Mouse (Mus musculus) brain, adult 2 months (tissue): ENCODE results near the gene Phactr1.

Source experiments
- DNase-seq: peaks from one replicate; pipeline ENCODE4 v3.0.0; 2011; ENCODE audit warnings: low read depth, low spot score

The Phactr1 gene

DNA sequence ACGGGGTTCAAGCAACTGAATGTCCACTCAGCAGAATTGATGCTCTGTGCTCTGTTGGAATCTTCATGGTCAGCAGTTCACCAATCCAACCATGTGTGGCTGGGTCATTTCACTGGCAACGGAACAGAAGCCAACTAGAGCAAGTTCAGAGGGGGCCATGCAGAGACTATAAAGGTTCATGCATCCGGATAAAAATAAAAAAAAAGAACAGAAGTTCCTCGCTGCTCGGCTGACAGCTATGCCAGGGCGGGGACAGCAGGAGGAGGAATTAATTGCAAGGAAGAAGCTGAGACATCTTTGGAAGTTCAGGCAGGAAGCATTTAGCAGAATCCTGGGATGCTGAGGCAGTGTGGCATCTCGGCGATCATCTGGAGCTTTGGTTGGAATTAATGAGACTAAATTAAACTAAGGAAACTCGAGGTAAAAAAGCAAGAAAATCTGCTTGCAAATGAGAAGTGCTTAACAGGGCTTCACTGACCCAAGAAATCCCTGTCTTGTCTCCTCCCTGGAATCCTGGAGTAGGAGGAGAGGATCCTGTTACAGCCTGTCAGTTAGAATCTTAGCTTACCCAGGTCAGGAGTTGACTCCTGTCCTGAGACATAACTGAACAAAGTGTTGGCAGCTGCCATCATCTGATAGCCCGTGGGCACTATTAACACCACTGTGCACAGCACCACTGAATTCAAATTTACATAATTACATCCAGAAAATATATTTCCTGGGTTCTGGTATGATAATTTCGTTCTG lies 77.4 kb downstream of the Phactr1 start:
- DNase-seq: peak; percentile 84

DNA sequence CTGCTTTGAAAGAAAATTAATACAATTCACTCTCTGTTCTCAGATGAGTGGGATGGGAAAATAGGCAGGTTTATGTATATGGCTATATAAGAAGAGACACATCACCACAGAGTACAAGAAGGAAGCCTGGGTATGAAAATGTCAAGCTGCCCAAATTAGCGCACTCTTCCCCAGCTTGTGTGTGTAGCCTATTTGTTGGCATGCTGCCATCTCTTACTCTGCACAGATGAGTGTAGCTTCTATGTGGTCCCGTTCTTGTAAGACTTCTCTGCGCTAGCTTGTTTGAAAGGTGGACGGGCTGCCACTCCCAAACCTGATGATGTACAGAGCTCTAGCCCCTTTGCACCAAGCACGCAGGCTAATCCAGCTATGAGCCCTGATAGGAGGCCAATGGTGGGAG lies 78.7 kb downstream of the Phactr1 start:
- DNase-seq: peak; percentile 87

DNA sequence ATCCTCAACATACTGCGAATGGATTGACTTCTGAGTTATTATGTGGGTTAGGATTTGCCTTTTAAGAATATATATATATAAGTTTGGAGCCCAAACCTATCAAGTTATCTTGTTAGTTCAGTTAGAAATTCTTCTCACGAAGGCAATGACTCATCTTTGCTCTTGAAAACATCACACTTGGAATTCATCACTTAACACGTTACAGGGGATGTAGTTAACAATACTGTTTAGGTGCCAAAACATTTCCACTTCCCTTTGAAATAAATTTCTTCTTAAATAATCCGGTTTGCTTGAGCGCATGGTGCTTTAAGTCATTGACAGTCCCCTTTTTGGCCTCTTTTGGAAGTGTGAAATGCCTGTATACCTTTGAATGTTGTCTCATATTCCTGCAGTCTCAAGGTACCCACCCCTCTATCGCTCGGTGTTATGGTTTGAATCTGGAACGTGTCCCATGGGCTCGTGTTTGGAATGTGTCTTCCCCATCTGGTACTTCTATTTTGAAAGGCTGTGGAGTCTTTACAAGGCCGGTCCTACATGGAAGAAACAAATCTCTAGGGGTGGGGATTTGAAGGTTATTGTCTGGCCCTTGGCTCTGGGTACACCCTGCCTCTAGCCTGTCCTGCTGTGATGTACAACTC lies 80.6 kb downstream of the Phactr1 start:
- peak; percentile 73 for DNase-seq

DNA sequence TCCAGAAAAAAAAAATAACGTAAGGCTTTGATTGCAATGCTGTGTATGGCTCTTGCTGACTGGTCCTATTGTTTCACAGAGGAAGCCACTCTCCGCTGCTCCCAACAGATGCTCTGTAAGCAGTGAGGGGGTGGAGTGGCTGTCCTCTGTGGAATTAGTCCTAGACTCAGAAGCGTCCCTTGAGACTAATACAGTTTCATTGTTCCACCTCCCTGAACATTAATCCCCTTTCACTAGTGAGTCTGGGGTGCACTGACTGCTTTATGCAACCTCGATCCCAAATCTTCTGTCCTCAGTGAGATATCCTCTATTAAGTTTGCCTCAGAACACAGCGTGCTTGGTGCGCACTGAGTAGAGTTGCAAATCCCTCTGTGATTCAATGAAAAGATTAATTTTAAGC lies 91.9 kb downstream of the Phactr1 start:
- DNase-seq: peak; percentile 50

DNA sequence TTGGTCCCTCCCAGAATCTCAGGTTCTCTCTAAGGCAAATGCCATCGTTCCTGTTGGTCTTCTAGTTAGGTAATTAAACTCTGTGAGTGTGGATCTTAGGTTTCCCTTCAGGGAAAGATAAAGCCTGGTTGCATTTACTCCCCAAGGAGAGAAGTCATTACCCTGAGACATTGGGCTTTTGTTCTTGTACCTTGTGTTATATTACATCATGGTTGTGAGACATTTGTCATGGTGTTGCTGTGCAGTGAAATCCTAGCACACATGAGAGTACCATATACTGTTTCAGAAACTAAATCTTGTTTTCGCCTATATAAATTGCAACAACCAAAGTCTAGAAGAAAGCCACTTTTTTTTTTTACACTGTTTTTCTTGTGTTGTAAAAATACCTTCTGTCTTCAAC lies 93.6 kb downstream of the Phactr1 start:
- no peak for DNase-seq

DNA sequence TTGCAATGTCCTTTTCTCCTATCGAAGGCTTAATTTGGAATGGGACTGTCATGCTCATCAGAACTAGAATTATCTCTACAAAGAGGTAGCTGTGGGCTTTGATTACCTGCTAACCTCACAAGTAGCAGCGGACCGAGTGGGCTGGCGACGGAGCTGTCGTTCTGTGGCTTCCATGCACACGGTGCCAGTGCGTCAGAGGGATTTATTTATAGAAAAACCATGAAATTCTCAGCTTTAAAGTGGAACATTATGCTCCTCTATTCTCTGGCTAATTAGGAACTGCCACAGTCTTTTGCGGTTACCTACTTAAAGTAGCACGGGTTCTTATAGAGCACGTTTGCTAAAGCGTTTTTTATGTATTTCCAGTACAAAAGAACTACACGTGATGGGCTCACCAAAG lies 101.7 kb downstream of the Phactr1 start:
- peak; percentile 81 for DNase-seq

DNA sequence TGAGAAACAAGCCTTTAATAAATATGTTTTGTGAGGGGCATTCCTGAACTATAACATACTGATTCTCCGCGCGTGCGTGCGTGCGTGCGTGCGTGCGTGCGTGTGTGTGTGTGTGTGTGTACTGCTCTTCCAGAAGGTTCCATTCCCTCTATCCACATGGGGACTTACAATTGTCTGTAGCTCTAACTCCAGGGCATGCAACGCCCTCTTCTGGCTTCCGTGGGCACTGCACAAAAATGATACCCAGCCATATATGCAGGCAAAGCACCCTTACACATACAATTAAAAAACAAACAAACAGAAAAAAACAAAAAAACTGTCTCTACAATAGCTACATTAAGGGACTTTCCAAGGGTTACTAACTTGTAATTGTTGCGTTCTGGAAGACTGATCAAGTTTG lies 108.8 kb downstream of the Phactr1 start:
- peak; percentile 45 for DNase-seq

DNA sequence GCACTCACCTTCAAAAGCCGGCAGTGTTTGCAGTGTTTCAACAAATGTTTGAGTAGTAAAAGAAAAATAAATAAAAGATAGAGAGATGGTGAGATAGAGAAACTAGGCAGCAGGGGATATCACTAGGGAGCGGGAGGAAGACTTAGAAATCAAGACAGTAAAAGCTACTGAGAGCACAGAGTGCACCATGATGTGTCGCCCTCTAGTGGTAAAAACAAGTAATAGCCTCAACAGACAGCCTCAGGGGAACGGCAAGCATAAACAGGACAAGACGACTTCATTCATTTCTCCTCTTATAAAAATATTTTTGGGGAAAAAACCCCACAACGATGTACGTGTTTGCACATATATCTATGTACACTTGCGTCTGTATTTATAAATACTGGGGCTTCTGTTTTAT lies 111.9 kb downstream of the Phactr1 start:
- DNase-seq: peak; percentile 78

DNA sequence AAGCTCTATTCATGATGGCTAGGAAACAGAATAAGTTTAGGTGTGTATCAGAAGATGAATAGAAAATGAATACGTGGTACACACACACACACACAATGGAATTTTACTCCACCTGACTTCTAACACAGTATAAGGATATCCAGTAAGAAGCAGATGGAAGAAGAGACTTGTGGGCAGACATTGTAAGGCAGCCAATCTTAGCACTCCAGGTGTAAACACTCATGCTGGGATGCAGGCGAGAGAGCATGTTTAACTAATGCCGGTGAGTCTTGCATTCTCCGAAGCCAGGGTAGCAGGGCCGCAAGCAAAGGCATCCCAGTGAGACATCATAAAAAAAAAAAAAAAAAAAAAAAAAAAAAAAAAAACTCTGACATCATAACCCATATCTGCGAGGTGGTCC lies 120.1 kb downstream of the Phactr1 start:
- DNase-seq: peak; percentile 75

DNA sequence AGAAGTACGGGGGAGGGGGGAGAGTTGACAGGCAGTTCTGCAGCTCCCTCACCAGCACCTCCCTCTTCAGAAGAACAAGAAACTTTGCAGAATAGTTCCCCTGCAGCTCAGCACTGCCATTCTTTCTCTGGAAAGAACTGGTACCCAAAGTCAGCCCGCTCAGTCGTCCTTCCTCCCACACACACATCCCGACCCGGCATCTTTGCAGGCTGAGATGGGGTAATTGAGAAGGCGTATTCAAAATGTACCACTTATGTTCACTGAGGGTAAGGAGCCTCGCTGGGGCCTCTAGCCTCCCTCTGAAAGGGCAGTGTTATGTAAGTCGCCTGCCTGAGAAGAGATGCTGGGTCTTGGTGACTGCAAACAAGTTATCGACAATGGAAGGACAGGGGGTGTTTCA lies 123.9 kb downstream of the Phactr1 start:
- DNase-seq: peak; percentile 75

DNA sequence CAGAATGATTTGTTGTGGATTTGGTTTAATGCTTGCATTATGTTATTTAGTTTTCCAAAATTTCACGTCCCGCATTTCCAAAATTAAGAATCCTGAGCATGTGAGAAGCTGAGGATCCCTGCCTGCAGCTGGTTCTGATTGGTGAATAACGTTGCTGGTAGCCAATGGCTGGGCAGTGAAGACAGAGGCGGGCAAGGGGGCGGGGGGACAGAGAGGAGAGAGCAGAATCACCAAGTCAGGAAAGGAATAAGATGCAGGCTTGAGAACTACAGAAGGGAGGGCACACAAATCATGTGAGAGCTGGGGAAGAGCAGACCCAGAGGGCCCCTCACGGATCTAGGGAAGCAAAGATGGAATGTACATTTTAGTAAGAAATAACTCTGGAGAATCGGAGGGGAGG lies 132.3 kb downstream of the Phactr1 start:
- DNase-seq: peak; percentile 82

DNA sequence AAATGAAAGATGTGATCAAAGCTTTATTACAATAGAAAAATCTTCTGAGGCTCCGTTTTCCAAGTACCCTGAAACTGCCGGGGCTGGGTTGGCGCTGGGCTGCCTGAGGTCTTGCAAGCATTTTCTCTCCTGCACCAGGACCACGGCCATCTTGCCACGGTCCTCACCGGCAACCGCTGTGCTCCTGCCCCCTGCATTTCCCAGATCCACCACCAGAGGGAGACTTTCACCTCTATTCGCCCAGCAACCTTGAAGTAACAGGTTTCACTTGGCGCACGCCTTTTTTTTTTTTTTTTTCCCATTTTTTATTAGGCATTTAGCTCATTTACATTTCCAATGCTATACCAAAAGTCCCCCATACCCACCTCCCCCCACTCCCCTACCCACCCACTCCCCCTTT lies 138.0 kb downstream of the Phactr1 start:
- DNase-seq: peak; percentile 76

DNA sequence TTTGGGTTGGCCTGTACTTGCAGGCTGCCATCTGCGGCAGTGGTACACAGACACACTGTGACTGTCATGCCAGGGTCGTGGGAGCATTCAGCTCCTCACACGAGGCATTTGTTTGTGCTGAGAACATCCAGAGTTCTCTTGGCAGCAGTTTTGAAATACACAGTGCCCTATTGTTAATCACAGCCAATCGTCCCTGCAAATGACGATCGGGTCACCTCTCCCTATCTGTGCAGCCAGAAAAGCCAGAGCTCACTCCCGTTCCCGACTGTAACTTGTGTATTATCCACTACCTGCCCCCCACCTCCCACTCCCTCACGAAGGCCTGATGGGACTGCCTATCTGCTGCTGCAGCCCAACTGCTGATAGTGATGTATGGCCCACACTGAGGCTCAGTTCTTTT lies 140.1 kb downstream of the Phactr1 start:
- DNase-seq: peak; percentile 89

DNA sequence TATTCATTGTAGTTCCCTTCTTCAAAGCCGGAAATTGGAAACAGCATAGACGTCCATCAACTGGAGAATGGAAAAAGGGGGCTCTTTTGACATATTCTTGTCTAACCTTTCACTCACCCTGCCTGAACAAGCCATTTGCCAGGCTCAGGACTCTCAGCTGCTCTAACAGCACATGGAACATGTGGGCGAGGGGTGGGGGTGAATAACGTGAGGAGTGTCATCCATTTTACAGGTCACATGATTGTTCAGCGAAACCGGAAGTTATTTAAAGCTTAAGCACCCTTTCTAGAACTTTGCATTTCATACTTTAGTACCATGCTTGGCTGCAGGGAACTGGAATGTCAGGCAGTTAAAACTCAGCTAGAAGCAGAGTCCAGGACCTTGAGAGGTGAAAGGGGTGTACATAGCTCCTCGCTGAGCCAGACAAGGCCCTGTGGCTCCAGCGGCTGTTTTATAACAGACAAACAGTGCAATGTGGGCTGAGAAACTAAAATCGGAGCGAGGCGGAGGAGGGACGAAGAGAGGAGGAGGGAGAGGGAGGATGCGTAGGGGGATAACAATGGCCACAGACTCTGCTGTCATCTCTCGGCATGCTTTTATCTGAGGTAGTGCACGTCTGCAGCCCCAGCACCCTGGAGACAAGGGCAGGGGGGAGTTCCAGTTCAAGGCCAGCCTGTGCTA lies 141.1 kb downstream of the Phactr1 start:
- peak; percentile 62 for DNase-seq

DNA sequence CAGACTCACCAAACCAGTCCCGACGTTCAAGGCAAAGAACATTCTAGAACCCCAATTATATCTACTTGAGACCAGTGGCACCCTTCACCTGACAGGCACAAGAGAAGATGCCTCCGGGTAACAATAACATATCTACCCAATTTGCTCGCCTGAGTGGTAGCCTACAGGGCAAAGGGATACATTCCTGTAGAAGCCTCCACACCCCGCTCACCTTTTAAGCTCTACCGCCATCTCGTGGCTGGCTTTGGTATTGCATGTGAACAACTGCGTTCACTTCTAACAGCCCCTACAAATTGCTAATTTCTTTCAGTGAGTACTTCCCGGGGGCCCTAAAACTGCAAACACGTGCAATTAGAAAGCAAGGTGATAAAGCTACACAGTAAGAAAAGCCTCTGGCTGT lies 142.1 kb downstream of the Phactr1 start:
- peak; percentile 82 for DNase-seq

DNA sequence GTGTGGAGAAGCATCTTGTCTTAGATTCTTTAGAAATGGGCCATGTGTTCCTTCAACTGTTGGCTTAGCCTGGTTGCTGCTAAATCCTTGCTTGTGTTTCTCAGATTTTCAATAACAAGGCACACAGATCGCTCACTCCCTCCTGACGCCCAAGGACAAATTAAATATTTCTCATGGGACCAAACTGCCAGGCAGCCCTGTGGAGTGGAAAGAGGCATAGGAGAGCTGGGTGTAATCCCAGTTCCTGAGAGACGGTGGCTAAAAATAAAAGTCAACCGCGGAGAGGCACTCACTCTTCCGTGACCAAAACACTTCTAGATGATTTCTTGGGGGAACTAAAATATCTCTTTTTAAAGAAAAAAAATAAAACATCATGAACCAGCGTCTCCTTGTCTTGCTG lies 143.5 kb downstream of the Phactr1 start:
- DNase-seq: peak; percentile 42

DNA sequence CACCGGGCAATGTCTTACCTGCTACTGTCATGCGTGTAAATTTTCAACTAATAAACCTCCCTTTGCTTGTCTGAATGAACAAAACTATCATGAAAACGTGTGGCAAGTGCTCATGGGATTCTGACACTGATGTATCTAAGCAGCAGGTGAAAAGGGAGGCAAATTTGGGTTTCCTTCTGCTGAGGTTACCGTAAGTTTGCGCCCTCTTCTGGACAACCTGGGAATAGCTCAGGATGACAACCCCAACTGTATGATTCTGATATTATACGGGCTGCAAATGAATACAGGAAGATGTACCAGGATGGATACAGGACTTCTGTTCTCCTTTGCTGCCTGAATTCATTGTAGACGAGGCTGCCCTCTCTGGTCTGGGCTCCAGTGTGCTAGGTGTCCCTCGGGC lies 146.2 kb downstream of the Phactr1 start:
- peak; percentile 81 for DNase-seq

DNA sequence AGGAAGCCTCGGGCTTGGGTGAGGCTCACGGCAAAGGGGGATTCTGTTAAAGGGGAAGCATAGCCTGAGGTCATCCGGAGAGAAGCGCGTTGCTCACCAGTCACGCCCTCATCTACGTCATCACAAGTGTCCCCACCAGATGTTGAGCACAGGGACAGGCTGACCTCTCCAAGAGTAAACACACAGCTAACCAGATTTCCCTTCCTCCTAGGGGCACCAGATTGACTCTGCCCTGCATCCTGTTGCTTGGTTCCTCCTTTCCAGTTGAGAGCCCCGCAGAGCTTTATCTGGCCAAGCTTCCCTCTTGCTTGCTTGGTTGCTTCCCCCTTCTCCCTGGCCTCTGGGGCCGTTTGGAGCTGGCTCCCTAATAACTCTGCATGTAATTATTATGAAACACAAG lies 148.6 kb downstream of the Phactr1 start:
- DNase-seq: no peak

DNA sequence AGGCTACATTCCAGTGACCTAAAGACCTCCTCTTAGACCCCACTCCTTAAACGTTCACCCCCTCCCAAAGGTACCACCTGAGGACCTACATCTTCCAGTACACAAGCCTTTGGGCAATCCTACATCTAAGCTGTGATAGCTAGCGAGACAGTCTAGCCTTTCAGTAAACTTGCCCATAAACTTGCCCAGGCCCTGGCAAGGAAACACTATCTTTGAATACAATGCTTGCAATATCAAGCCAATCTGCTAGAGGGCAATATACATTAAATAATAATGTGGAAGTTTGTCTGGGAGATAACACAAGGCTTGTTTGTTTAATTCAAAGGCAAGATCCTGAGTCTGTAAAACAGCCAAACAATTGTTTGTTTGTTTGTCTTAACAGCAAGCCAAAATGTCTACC lies 155.0 kb downstream of the Phactr1 start:
- peak; percentile 66 for DNase-seq

DNA sequence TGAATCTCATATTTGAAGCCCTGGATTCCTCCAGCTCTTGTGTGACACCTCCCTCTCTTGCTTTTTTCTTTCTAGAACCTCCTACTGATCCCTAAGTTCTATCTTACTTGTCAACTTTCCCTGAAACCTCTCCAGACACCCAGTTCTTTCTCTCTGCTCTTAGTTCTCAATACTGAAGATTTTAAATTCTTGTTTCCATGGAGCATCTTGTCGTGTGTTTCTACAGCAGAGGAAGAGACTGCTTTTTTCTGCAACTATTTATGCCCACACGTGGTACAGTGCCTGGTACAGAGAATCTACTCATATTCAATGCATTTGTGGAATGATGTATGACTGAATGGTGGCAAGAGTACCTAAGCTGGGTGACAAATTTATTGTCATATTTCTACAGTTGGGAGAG lies 158.9 kb downstream of the Phactr1 start:
- peak; percentile 53 for DNase-seq

DNA sequence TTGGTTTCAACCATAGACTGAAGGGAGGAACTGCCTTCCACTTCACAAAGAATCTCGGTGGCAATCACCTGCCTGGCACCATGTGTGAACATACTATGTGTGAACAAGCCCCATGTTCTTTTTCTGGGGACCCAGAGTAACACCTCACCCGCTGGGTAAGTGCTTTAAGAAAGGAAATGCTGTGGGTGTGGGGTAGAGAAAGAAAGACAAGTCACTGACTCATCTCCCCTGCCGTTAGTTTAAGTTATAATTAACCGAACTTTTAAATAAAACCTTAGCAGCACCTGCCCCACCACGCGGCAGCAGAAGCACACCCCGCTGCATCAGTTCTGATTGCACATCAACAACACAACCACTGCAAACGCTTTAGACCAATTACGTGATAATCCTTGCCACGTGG lies 171.7 kb downstream of the Phactr1 start:
- DNase-seq: peak; percentile 81

DNA sequence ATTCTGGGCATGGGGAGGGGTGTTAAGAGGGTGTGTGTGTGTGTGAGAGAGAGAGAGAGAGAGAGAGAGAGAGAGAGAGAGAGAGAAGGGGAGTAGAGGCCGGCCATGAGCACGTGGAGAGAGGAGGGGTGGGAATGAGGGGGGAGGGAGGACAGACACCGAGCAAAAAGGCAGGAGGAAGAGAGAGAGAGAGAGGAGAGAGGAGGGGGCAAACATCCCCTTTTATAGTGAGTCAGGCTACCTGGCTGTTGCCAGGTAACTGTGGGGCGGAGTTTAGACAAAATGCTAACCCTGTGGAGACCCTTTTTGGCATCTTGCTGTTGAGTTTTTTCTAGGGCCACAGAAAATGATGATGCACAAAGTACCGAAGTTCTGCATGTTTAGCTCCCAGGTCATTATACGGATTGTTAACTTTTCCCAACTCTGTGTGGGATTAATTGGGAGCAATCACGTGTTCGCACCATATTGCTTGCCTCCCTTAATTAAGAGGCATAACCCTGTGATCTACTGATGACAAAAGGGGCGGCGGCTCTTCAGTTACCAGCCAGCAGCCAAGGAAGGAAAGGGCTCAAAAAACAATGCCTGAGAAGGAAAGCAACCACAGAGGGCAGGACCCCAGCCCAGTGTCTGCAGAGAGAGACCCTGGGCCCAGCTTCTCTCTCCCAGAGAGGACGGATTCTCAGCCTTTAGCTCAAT lies 173.6 kb downstream of the Phactr1 start:
- DNase-seq: no peak
